Mouse (Mus musculus): ENCODE results near the gene Fgf15. TPM values are rescaled to one million over a fixed set of nuclear protein-coding genes. Genes with fewer than 3 reads are reported as not detected.
A peak's percentile ranks its signal among the peaks of the same experiment; 100 is the strongest.
"Not testable (repeated sequence)": the region's sequence is repeated elsewhere in the genome, so short reads cannot be mapped to it uniquely, and the experiment has no call there.

Gene Fgf15
- polyA plus RNA-seq, 1 experiment, result not detected

DNA sequence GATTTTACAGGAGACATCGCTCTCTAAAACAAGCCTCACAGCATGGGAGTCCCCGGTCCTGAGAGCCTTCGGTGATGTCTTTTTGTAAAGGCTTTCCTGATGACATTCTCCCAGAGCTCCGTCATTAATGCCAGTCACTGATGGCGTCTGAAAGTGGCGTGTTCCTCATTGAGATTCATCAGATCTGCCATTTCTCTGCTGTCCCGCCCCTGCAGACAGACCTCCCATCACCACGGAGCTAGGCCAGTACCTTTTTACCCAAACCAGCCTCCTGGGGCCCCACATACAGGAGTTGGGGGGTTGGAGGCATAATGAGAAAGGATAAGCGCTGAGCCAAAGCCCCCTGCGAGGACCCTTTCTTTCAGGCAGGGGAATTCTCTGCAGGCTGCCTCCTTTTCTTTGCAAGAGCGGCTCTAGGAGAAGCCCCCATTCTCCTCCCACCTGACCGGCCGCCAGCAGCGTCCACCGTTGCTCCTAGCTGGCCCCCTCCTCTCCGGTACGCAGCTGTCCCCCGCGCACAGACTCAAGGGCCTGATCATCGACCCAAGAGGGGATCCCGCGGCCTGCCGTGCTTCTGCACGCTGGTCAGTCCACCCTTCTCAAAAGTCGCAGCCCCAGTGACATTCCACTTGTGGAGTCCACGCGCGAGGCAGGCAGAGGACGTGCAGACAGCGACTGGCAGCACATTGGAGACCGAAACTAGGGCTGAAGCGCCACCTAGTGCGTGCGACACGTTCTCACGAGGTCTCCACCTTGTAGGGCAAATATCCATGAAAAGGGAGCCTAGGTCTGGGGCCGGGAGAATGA lies 823 bp upstream of the Fgf15 start:
- H3K36me3 ChIP-seq (ENCODE audit: control insufficient read depth, insufficient read depth, low read length), result no peaks in the 10 kb centered on the region
- peak in 1 of 2 experiments; percentile 47 for DNase-seq (ENCODE audit: low read depth in 1 of 2, low spot score in 2 of 2)
- TF ChIP-seq POLR2A (IDR thresholded peaks at IDR 0.05; ENCODE audit: low read depth, low read length), result no peak
- TF ChIP-seq CTCF (IDR thresholded peaks at IDR 0.05; ENCODE audit: extremely low read depth, insufficient read depth, insufficient read length, insufficient replicate concordance), result peak; percentile 62; the same call in 1 of the 2 replicates
- peaks cover 2% of the 10 kb centered on the region for H3K4me1 ChIP-seq (ENCODE audit: control insufficient read depth, insufficient read depth, insufficient read length)
- no peak overlapping the region for H3K27ac ChIP-seq (ENCODE audit: insufficient read depth, low read length)
- peaks cover 9% of the 10 kb centered on the region for H3K27me3 ChIP-seq (ENCODE audit: control insufficient read depth, insufficient read depth, low read length)
- peak overlapping the region; percentile 43; the same call in 1 of the 2 replicates for H3K4me3 ChIP-seq (ENCODE audit: extremely low read depth, insufficient read depth, insufficient read length)
- WGBS, result 3% methylated on average over 37 of the region's 37 CpGs

DNA sequence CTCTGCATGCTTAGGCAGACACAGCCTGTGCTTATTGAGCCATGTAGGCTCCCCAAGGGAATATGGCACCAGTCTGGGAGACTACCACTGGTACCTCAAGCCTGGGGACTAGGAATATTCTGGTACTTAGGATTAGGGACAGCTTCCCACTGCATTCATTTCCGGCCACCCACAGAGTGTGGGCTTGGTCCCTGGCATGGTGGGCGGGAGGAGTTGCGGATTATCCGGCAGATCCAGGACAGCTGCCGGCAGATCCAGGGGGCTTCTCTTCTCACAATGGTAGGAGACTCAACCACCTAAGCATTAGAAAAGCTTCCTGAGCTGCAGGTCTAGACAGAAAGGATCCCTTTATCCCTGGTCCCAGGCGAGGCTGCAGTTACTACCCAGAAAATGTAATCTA lies 2.2 kb downstream of the Fgf15 start:
- H3K27ac ChIP-seq (ENCODE audit: insufficient read depth, low read length), result no peak overlapping the region
- DNase-seq (ENCODE audit: low read depth in 1 of 2, low spot score in 2 of 2), result no peak
- no peaks in the 10 kb centered on the region for H3K36me3 ChIP-seq (ENCODE audit: control insufficient read depth, insufficient read depth, low read length)
- peaks cover 9% of the 10 kb centered on the region for H3K27me3 ChIP-seq (ENCODE audit: control insufficient read depth, insufficient read depth, low read length)
- WGBS, result 92% methylated on average over 6 of the region's 6 CpGs
- peaks cover 2% of the 10 kb centered on the region for H3K4me1 ChIP-seq (ENCODE audit: control insufficient read depth, insufficient read depth, insufficient read length)
- no peak overlapping the region for H3K4me3 ChIP-seq (ENCODE audit: extremely low read depth, insufficient read depth, insufficient read length)
- no peak for TF ChIP-seq CTCF (IDR thresholded peaks at IDR 0.05; ENCODE audit: extremely low read depth, insufficient read depth, insufficient read length, insufficient replicate concordance)
- TF ChIP-seq POLR2A (IDR thresholded peaks at IDR 0.05; ENCODE audit: low read depth, low read length), result no peak

DNA sequence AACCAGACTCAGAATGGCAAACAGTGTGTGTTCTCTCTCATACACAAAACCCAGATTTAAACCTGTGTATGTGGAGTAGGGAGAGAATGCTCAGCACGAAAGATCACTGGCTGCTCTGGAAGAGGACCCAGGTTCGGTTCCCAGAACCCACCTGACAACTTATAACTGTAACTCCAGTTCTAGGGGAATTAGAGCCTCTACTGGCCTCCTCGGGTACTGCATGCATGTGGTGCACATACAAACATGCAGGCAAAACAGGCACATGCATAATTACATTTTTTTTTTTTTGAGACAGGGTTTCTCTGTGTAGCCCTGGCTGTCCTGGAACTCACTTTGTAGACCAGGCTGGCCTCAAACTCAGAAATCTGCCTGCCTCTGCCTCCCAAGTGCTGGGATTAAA lies 9.2 kb downstream of the Fgf15 start:
- not testable (repeated sequence) for DNase-seq (ENCODE audit: low read depth in 1 of 2, low spot score in 2 of 2); H3K27me3 ChIP-seq (ENCODE audit: control insufficient read depth, insufficient read depth, low read length); H3K27ac ChIP-seq (ENCODE audit: insufficient read depth, low read length); H3K4me1 ChIP-seq (ENCODE audit: control insufficient read depth, insufficient read depth, insufficient read length); H3K4me3 ChIP-seq (ENCODE audit: extremely low read depth, insufficient read depth, insufficient read length); H3K36me3 ChIP-seq (ENCODE audit: control insufficient read depth, insufficient read depth, low read length)
- WGBS, result 89% methylated on average over 3 of the region's 3 CpGs

DNA sequence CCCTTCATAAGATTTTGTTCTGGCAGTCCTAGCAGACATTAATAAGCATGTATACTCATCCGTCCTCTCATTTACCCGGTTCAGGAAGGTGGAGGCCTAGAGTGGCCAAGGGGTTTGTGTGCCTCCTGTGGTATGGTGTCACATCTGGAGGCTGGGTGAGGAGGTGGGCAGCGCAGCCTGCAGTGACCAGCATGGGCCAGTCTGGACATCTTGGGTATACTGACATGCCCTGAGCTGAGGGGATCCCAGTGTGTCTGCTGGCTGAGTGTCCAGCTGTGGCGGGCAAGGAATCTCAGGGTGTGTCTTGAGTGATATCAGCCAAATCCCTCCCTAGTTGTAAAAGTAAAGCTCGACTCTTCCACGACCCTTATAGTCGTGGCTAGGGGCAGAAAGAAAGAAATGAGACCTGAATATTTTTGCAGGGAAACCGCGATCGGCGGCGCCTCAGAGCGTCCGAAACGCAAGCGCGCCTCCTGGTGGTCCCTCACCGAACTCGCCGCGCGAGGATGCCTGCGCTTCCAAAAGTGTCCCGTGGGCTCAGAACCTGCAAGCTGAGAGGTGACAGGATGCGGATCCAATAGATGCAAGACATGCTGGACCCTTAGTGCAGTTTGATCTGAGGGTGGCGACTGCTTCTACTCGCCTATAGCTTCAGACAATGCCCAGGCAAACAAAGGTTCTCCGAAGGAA lies 10.5 kb downstream of the Fgf15 start:
- Histone ChIP-seq H3K27me3 (ENCODE audit: control insufficient read depth, insufficient read depth, low read length) (no peaks in the 10 kb centered on the region), H3K4me1 (ENCODE audit: control insufficient read depth, insufficient read depth, insufficient read length) (no peaks in the 10 kb centered on the region), H3K27ac (ENCODE audit: insufficient read depth, low read length) (no peak overlapping the region), H3K36me3 (ENCODE audit: control insufficient read depth, insufficient read depth, low read length) (no peaks in the 10 kb centered on the region), H3K4me3 (ENCODE audit: extremely low read depth, insufficient read depth, insufficient read length) (no peak overlapping the region)
- TF ChIP-seq POLR2A (IDR thresholded peaks at IDR 0.05; ENCODE audit: low read depth, low read length), result no peak
- TF ChIP-seq CTCF (IDR thresholded peaks at IDR 0.05; ENCODE audit: extremely low read depth, insufficient read depth, insufficient read length, insufficient replicate concordance), result peak; percentile 88
- 15% methylated on average over 28 of the region's 28 CpGs for WGBS
- peak in 1 of 2 experiments; percentile 45 for DNase-seq (ENCODE audit: low read depth in 1 of 2, low spot score in 2 of 2)

DNA sequence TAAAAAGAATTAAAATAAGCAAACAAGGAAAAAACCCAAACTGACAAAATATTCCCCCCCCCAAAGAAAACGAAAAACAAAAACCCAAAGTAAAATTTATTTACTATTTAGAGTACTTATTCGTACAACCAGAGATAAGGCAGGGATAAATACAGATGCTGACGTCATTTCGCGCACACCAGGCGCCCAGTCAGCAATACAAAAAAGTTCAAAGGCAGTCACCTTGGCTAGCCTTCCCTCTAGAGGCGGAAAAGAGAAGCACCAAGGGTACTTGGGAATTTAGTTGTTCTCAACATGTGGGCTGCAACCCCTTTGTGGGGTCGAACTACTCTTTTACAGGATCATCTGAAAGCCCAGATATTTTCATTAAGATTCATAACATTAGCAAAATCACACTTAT lies 11.5 kb downstream of the Fgf15 start:
- H3K27me3 ChIP-seq (ENCODE audit: control insufficient read depth, insufficient read depth, low read length), result no peaks in the 10 kb centered on the region
- 14% methylated on average over 8 of the region's 8 CpGs for WGBS

DNA sequence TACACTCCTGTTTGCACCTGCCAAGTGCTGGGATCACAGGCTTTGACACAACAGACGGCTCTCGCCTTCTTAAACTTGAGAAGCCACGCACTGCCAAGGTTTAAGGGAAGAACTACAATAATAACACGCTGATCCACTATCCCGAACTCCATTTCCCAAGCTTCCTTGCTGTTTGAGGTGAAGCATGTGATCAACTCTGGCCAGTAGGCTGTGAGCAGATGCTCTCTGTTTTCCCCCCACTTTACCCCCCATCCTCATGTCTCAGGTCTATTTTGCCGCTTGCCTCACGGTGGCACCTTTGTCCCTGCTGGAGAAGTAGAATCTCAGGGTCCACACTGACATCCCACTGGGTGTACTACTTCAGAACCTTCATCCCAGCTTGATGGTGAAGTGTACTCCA lies 12.4 kb downstream of the Fgf15 start:
- Histone ChIP-seq H3K36me3 (ENCODE audit: control insufficient read depth, insufficient read depth, low read length) (no peaks in the 10 kb centered on the region), H3K27ac (ENCODE audit: insufficient read depth, low read length) (no peak overlapping the region), H3K4me1 (ENCODE audit: control insufficient read depth, insufficient read depth, insufficient read length) (no peaks in the 10 kb centered on the region), H3K4me3 (ENCODE audit: extremely low read depth, insufficient read depth, insufficient read length) (no peak overlapping the region), H3K27me3 (ENCODE audit: control insufficient read depth, insufficient read depth, low read length) (no peaks in the 10 kb centered on the region)
- no peak for DNase-seq (ENCODE audit: low read depth in 1 of 2, low spot score in 2 of 2)
- WGBS, result 75% methylated on average over 7 of the region's 7 CpGs
- TF ChIP-seq POLR2A (IDR thresholded peaks at IDR 0.05; ENCODE audit: low read depth, low read length) (no peak), CTCF (IDR thresholded peaks at IDR 0.05; ENCODE audit: extremely low read depth, insufficient read depth, insufficient read length, insufficient replicate concordance) (no peak)

More for the DNA sequence above, 11.5 kb downstream of the Fgf15 start:
- TF ChIP-seq POLR2A (IDR thresholded peaks at IDR 0.05; ENCODE audit: low read depth, low read length), result no peak
- no peak for TF ChIP-seq CTCF (IDR thresholded peaks at IDR 0.05; ENCODE audit: extremely low read depth, insufficient read depth, insufficient read length, insufficient replicate concordance)
- no peak for DNase-seq (ENCODE audit: low read depth in 1 of 2, low spot score in 2 of 2)
- no peak overlapping the region for H3K27ac ChIP-seq (ENCODE audit: insufficient read depth, low read length)
- no peaks in the 10 kb centered on the region for H3K36me3 ChIP-seq (ENCODE audit: control insufficient read depth, insufficient read depth, low read length)
- H3K4me1 ChIP-seq (ENCODE audit: control insufficient read depth, insufficient read depth, insufficient read length), result no peaks in the 10 kb centered on the region
- no peak overlapping the region for H3K4me3 ChIP-seq (ENCODE audit: extremely low read depth, insufficient read depth, insufficient read length)

DNA sequence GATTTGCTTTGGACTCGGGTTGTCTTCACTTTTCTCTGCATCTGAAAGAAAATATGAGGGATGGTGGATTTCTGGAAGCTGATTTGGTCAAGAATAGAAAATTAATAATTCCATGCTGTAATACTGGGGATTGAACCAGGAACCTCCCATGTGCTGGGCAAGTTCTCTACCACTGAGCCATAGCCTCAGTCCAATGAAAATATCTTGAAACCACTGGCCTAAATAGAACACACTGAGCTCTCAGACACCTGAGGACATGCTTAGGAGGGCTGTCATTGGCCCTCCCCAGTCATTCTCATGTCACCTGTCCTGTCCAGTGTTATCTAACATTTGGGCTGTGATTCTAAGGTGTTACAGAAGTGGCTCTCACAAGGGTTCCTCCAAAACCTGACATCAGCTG lies 14.8 kb downstream of the Fgf15 start:
- H3K4me3 ChIP-seq (ENCODE audit: extremely low read depth, insufficient read depth, insufficient read length), result no peak overlapping the region

More for the DNA sequence above, 14.8 kb downstream of the Fgf15 start:
- H3K27ac ChIP-seq (ENCODE audit: insufficient read depth, low read length), result no peak overlapping the region
- TF ChIP-seq POLR2A (IDR thresholded peaks at IDR 0.05; ENCODE audit: low read depth, low read length), result no peak
- no peak for TF ChIP-seq CTCF (IDR thresholded peaks at IDR 0.05; ENCODE audit: extremely low read depth, insufficient read depth, insufficient read length, insufficient replicate concordance)
- WGBS, result 78% methylated on average over 1 of the region's 1 CpGs
- no peak for DNase-seq (ENCODE audit: low read depth in 1 of 2, low spot score in 2 of 2)
- H3K27me3 ChIP-seq (ENCODE audit: control insufficient read depth, insufficient read depth, low read length), result no peaks in the 10 kb centered on the region
- peaks cover 6% of the 10 kb centered on the region; the same call in 1 of the 2 replicates for H3K4me1 ChIP-seq (ENCODE audit: control insufficient read depth, insufficient read depth, insufficient read length)
- no peaks in the 10 kb centered on the region for H3K36me3 ChIP-seq (ENCODE audit: control insufficient read depth, insufficient read depth, low read length)
